Mouse (Mus musculus) olfactory bulb, adult 2 months (tissue): ENCODE measurements at regions not wholly inside any gene's neighbourhood (a gene's known extent, or its start where the extent isn't known, plus 50 kb on each side); places are given as distances from the start of the nearest gene placed in this dataset.

Experiments
- CTCF ChIP-seq: fragments of 200-500 bp; IDR thresholded peaks from 2 replicates; pipeline ENCODE4 v1.5.1; 2012; ENCODE audit warnings: low read depth, mild to moderate bottlenecking, low read length, moderate library complexity; ENCODE audit not compliant: insufficient read depth
- POLR2A ChIP-seq: fragments of 200-500 bp; IDR thresholded peaks from 2 replicates; pipeline ENCODE4 v1.6.1; 2012; ENCODE audit warnings: mild to moderate bottlenecking, low read depth, low read length, moderate library complexity; ENCODE audit not compliant: insufficient read depth

DNA sequence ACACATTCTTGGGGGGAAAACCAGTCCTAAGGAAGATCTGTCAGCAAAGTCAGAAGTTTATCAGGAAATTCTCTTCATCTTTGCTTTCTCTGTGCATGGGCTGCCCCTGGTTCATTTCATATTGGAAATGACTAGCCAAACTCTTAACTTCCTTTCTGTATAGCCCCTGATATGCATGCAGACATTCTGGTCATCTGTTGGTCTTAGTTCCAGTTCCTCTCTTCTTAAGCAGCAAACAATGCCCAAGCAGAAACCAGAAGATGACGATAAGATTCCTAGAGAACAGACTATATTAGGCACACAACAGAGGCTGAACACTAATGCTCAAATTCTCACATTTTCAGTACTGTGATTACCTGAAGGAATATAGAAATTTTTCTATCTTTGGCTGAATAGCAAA, 176.0 kb downstream of the Arl4a start:
- TF ChIP-seq POLR2A (no peak), CTCF (no peak)
